In the genomic region with DNA sequence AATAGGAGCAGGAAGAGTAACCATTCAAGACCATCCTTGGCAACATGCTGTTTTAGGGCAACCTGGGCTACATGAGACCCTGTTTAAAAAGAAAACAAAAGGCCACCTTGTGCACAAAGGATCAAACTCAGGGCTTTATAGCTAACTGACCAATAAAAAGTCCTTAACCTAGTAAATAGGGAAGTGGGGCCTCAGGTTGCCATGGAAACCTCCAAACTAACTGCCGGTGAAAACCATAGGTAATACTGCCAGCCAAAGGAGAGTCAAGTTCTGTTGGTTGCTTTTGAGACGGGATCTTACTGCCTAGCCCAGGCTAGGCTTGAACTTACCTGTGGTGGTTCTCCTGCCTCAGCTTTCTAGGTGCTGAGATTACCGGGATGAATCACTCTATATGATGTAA, we compare ENCODE assay signal across 34 mouse cellular contexts. TPM values are rescaled to one million over a fixed set of nuclear protein-coding genes. Genes with fewer than 3 reads are reported as not detected.
DNase-seq lines count a peak whose midpoint lies in the region; ATAC-seq and TF ChIP-seq lines count a peak whose summit lies in the region.
"Had no signal": no experiment of that assay in that cellular context is flagged by ENCODE, and none has a peak within 500 bp of the region (broad histone marks: within the 10 kb centered on the region; RNA-seq: fewer than 3 reads in every experiment).

No protein-coding gene starts in this region.

- no peak overlapping the region for H3K9ac ChIP-seq in CH12.LX (ENCODE audit: insufficient read depth, low read depth)
- no peak overlapping the region for H3K9ac ChIP-seq in heart, embryonic 12.5 days
- H3K9ac ChIP-seq: embryonic facial prominence, embryonic 15.5 days; forebrain, embryonic 13.5 days; heart, embryonic 13.5 days; hindbrain, embryonic 15.5 days; liver, embryonic 12.5 days; liver, postnatal 0 days; midbrain, embryonic 12.5 days; neural tube, embryonic 12.5 days had no signal

- no peak for TF ChIP-seq CTCF in CH12.LX (conservative IDR thresholded peaks at IDR 0.05 in 1 of 2, IDR thresholded peaks at IDR 0.05 in 1 of 2; ENCODE audit: low read depth in 2 of 2, low read length in 2 of 2)

- no peak for TF ChIP-seq RAD21 in CH12.LX (IDR thresholded peaks at IDR 0.05; ENCODE audit: low read depth, low read length)

- H3K36me3 ChIP-seq in CH12.LX (replicated peaks in 1 of 2; ENCODE audit: control insufficient read depth in 1 of 2, insufficient read depth in 1 of 2, low read length in 1 of 2): no peaks in the 10 kb centered on the region
- peaks cover 10% of the 10 kb centered on the region for H3K36me3 ChIP-seq in heart, embryonic 12.5 days
- H3K36me3 ChIP-seq: embryonic facial prominence, embryonic 10.5 days; hindbrain, embryonic 10.5 days; hindbrain, embryonic 15.5 days; liver, embryonic 12.5 days; midbrain, embryonic 12.5 days; neural tube, embryonic 12.5 days had no signal

- dilution Hi-C loops in CH12.LX (cut with MboI; ENCODE audit: extremely low pct_ligation_motif_present, extremely low pct_unique_long_range_greater_than_20kb, low sequenced_read_pairs): no loop called here

- in situ Hi-C loops in CH12.LX (cut with MboI; ENCODE audit: low pct_ligation_motif_present, low pct_unique_long_range_greater_than_20kb, low sequenced_read_pairs): no loop called here

- ATAC-seq in megakaryocyte progenitor cell, adult 5-6 weeks (replicated peaks; ENCODE audit: poor library complexity): peak; percentile 55; the same call in 1 of the 2 replicates
- no peak for ATAC-seq in heart, embryonic 12.5 days (ENCODE audit: insufficient number of reproducible peaks, low FRiP score)
- ATAC-seq: activated CD4-positive, CD25-positive, alpha-beta regulatory T cell, adult 4 months; forebrain, embryonic 13.5 days; inflammation-experienced regulatory T-cells, adult 6 months; liver, embryonic 12.5 days; liver, postnatal 0 days had no signal

- H3K4me1 ChIP-seq in CH12.LX (ENCODE audit: control insufficient read depth in 1 of 2, insufficient read depth in 2 of 2): peaks cover 0 to 6% of the 10 kb centered on the region in 2 experiments; a peak in 1 of 4 replicates
- 0 out of 2 replicates have a peak, but pooled peaks cover 5% of the 10 kb centered on the region for H3K4me1 ChIP-seq in heart, embryonic 12.5 days (replicated peaks)
- H3K4me1 ChIP-seq: embryonic facial prominence, embryonic 10.5 days; embryonic facial prominence, embryonic 15.5 days; forebrain, embryonic 13.5 days; hindbrain, embryonic 10.5 days; hindbrain, embryonic 15.5 days; liver, embryonic 12.5 days; midbrain, embryonic 12.5 days; neural tube, embryonic 12.5 days had no signal

- no peak overlapping the region for H3K4me3 ChIP-seq in CH12.LX (replicated peaks in 1 of 3; ENCODE audit: low read depth in 2 of 3, low read length in 2 of 3, poor library complexity in 1 of 3)
- no peak overlapping the region for H3K4me3 ChIP-seq in heart, embryonic 12.5 days
- H3K4me3 ChIP-seq: embryonic facial prominence, embryonic 10.5 days; embryonic facial prominence, embryonic 15.5 days; forebrain, embryonic 13.5 days; heart, embryonic 13.5 days; hindbrain, embryonic 10.5 days; hindbrain, embryonic 15.5 days; liver, embryonic 12.5 days; megakaryocyte, embryonic 14.5 days; midbrain, embryonic 12.5 days; myocyte; neural tube, embryonic 12.5 days had no signal

- WGBS in heart, embryonic 12.5 days: 77% methylated on average over 3 of the region's 3 CpGs

- TF ChIP-seq POLR2A in CH12.LX (IDR thresholded peaks at IDR 0.05; ENCODE audit: low read depth, low read length): no peak

- no peaks in the 10 kb centered on the region for H3K27me3 ChIP-seq in CH12.LX (replicated peaks)
- H3K27me3 ChIP-seq in heart, embryonic 12.5 days (replicated peaks): no peaks in the 10 kb centered on the region
- H3K27me3 ChIP-seq: embryonic facial prominence, embryonic 15.5 days; forebrain, embryonic 13.5 days; heart, embryonic 13.5 days; hindbrain, embryonic 15.5 days; liver, embryonic 12.5 days; megakaryocyte, embryonic 14.5 days; midbrain, embryonic 12.5 days; neural tube, embryonic 12.5 days had no signal

- H3K79me2 ChIP-seq in CH12.LX (replicated peaks; ENCODE audit: control insufficient read depth, extremely low read depth, insufficient read depth, poor library complexity, severe bottlenecking): no peaks in the 10 kb centered on the region

- H3K4me2 ChIP-seq in CH12.LX (ENCODE audit: insufficient read depth, low read depth, poor library complexity, severe bottlenecking): no peak overlapping the region
- no peak overlapping the region for H3K4me2 ChIP-seq in heart, embryonic 12.5 days
- H3K4me2 ChIP-seq: embryonic facial prominence, embryonic 15.5 days; forebrain, embryonic 13.5 days; heart, embryonic 13.5 days; hindbrain, embryonic 15.5 days; liver, embryonic 12.5 days; midbrain, embryonic 12.5 days; neural tube, embryonic 12.5 days had no signal

- DNase-seq in 416B (ENCODE audit: low read depth) (peak; percentile 34), CH12.LX (ENCODE audit: extremely low read depth) (peak; percentile 41)
- peak; percentile 14 for DNase-seq in c-Kit-positive CD71-negative TER-119-negative erythroid progenitor cells, embryonic 14.5 days (ENCODE audit: low read depth)
- no peak for DNase-seq in adrenal gland, adult 8-10 months
- DNase-seq in right cerebral cortex, adult 2 months (ENCODE audit: low spot score in 2 of 2): no peak
- DNase-seq: adrenal gland, adult 2 months; cerebellum, adult 8-10 months; gastrocnemius, postnatal 25 days; heart, adult 18-20 months; heart, postnatal 10 days; kidney, adult 11 months; kidney, postnatal 25 days; liver, postnatal 0 days; lung, postnatal 36 days; right cerebral cortex, postnatal 25 days; spleen, adult 18-20 months; thymus, adult 18-20 months; thymus, postnatal 25 days had no signal

- TF ChIP-seq EP300 in CH12.LX (IDR thresholded peaks at IDR 0.05; ENCODE audit: low read length): no peak

- no peaks in the 10 kb centered on the region for H3K9me3 ChIP-seq in CH12.LX (replicated peaks; ENCODE audit: low read length)
- no peaks in the 10 kb centered on the region for H3K9me3 ChIP-seq in heart, embryonic 12.5 days (replicated peaks)
- H3K9me3 ChIP-seq: embryonic facial prominence, embryonic 10.5 days; embryonic facial prominence, embryonic 15.5 days; forebrain, embryonic 13.5 days; heart, embryonic 13.5 days; hindbrain, embryonic 10.5 days; hindbrain, embryonic 15.5 days; liver, embryonic 12.5 days; midbrain, embryonic 12.5 days; neural tube, embryonic 12.5 days had no signal

- no peak overlapping the region for H3K27ac ChIP-seq in CH12.LX (ENCODE audit: insufficient read depth, low read depth)
- H3K27ac ChIP-seq in heart, embryonic 12.5 days (ENCODE audit: poor library complexity, severe bottlenecking): no peak overlapping the region
- H3K27ac ChIP-seq: embryonic facial prominence, embryonic 10.5 days; embryonic facial prominence, embryonic 15.5 days; forebrain, embryonic 13.5 days; heart, embryonic 13.5 days; hindbrain, embryonic 10.5 days; hindbrain, embryonic 15.5 days; liver, embryonic 12.5 days; midbrain, embryonic 12.5 days; neural tube, embryonic 12.5 days; stomach, postnatal 0 days had no signal

TF ChIP-seq in CH12.LX, 34 proteins besides CTCF, POLR2A, EP300 and RAD21:
- TF ChIP-seq CHD1 (IDR thresholded peaks at IDR 0.05; ENCODE audit: low read depth, low read length): no peak
- no peak for TF ChIP-seq MYC (IDR thresholded peaks at IDR 0.05; ENCODE audit: low read depth, low read length)
- TF ChIP-seq ZNF384 (IDR thresholded peaks at IDR 0.05; ENCODE audit: low read depth, low read length): no peak
- no peak for TF ChIP-seq GABPA (IDR thresholded peaks at IDR 0.05; ENCODE audit: insufficient replicate concordance, low read depth, low read length)
- no peak for TF ChIP-seq JUND (conservative IDR thresholded peaks at IDR 0.05; ENCODE audit: low read depth, low read length)
- no peak for TF ChIP-seq MAX (IDR thresholded peaks at IDR 0.05; ENCODE audit: low read length)
- no peak for TF ChIP-seq ZMIZ1 (IDR thresholded peaks at IDR 0.05; ENCODE audit: low read depth, low read length)
- TF ChIP-seq TBP (conservative IDR thresholded peaks at IDR 0.05; ENCODE audit: low read depth, low read length): no peak
- no peak for TF ChIP-seq KAT2A (IDR thresholded peaks at IDR 0.05; ENCODE audit: insufficient replicate concordance, low read length)
- TF ChIP-seq SMC3 (IDR thresholded peaks at IDR 0.05; ENCODE audit: low read depth, low read length): no peak
- no peak for TF ChIP-seq UBTF (IDR thresholded peaks at IDR 0.05; ENCODE audit: low read depth, low read length)
- no peak for TF ChIP-seq NRF1 (IDR thresholded peaks at IDR 0.05; ENCODE audit: low read depth, low read length)
- no peak for TF ChIP-seq JUN (IDR thresholded peaks at IDR 0.05; ENCODE audit: insufficient read depth, low read depth, low read length)
- no peak for TF ChIP-seq RCOR1 (conservative IDR thresholded peaks at IDR 0.05; ENCODE audit: low read depth, low read length)
- TF ChIP-seq TCF12 (IDR thresholded peaks at IDR 0.05; ENCODE audit: low read depth, low read length): no peak
- no peak for TF ChIP-seq BHLHE40 (IDR thresholded peaks at IDR 0.05; ENCODE audit: low read depth, low read length)
- no peak for TF ChIP-seq ETS1 (conservative IDR thresholded peaks at IDR 0.05; ENCODE audit: low read depth, low read length)
- TF ChIP-seq IRF4 (IDR thresholded peaks at IDR 0.05; ENCODE audit: low read depth, low read length): no peak
- no peak for TF ChIP-seq HCFC1 (IDR thresholded peaks at IDR 0.05; ENCODE audit: low read depth, low read length)

RNA-seq across cellular contexts. Expression of gene Tfdp2, which starts 25.5 kb away (rescaled TPM):
- total RNA-seq in CH12.LX (2012; rRNA removed): 4.7 and 4.9 TPM in 2 replicates
- 4.7 and 5.9 TPM in 2 replicates for total RNA-seq in CH12.LX (2014; rRNA removed)
- 2.6 and 3.4 TPM in 2 replicates for polyA plus RNA-seq in CH12.LX (2012; ENCODE audit: insufficient read length, low read depth)
- total RNA-seq in megakaryocyte progenitor cell, adult 5-6 weeks (2015): 25.2 and 26.1 TPM in 2 replicates
- 35.0 and 36.6 TPM in 2 replicates for total RNA-seq in megakaryocyte progenitor cell, adult 5-6 weeks (2017)
- total RNA-seq in adrenal gland, adult 8-10 months (2022): 100 to 1,000 TPM in 3 of 4 experiments, 10 to 100 TPM in 1; 86.3 to 118 (median 111) TPM
- 44.2 and 46.9 TPM in 2 replicates for polyA plus RNA-seq in heart, embryonic 12.5 days (2016; fragmentation: Nextera tagmentation; extraction: Ambion mirVana)

RNA-seq across cellular contexts. Expression of gene Gk5, which starts 51.4 kb away (rescaled TPM):
- total RNA-seq in CH12.LX (2012; rRNA removed) (1.9 and 2.0 TPM in 2 replicates), CH12.LX (2014; rRNA removed) (2.2 and 2.6 TPM in 2 replicates)
- polyA plus RNA-seq in CH12.LX (2012; ENCODE audit: insufficient read length, low read depth): 1.8 and 2.4 TPM in 2 replicates
- total RNA-seq in megakaryocyte progenitor cell, adult 5-6 weeks (2015): 2.0 and 4.2 TPM in 2 replicates
- total RNA-seq in megakaryocyte progenitor cell, adult 5-6 weeks (2017): 2.7 and 4.8 TPM in 2 replicates
- 10 to 100 TPM in 2 of 4 experiments, 1 to 10 TPM in 2; 7.1 to 15.3 (median 10.7) TPM for total RNA-seq in adrenal gland, adult 8-10 months (2022)
- 5.7 and 6.1 TPM in 2 replicates for polyA plus RNA-seq in heart, embryonic 12.5 days (2016; fragmentation: Nextera tagmentation; extraction: Ambion mirVana)

Comparison
In these comparisons a context has a peak if more than half of its experiments do, and no peak if none do; other contexts are left out.
1. DNase-seq: peak in 416B (single experiment), CH12.LX (single experiment) and c-Kit-positive CD71-negative TER-119-negative erythroid progenitor cells, embryonic 14.5 days (single experiment); none in adrenal gland, adult 8-10 months (single experiment) and right cerebral cortex, adult 2 months (0 of 2).